11 mouse cellular contexts compared by ENCODE assay signal in the genomic region with DNA sequence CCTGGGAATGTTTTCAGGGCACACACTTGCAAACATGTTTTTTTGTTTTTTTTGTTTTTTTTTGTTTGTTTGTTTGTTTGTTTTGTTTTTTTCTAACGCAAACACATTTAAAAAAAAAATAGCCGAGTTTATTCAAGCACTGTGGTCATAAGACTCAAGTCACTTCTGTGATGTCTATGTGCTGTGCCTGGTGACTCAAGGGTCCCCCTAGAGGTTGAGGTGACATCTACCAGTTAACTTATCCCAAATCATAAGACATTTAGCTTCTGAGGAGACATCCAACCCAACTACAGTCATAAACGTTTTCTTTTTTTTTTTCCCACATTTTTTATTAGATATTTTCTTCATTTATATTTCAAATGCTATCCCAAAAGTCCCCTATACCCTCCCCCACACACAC.
DNase-seq lines count a peak whose midpoint lies in the region; ATAC-seq and TF ChIP-seq lines count a peak whose summit lies in the region.
"Had no signal": no experiment of that assay in that cellular context is flagged by ENCODE, and none has a peak within 500 bp of the region (broad histone marks: within the 10 kb centered on the region; RNA-seq: fewer than 3 reads in every experiment).

No protein-coding gene starts in this region.

- no peak overlapping the region for H3K4me2 ChIP-seq in hindbrain, postnatal 0 days (ENCODE audit: low read depth, low read length)
- no peak overlapping the region for H3K4me2 ChIP-seq in neural tube, embryonic 15.5 days
- H3K4me2 ChIP-seq: liver, embryonic 15.5 days had no signal

- no peaks in the 10 kb centered on the region for H3K36me3 ChIP-seq in hindbrain, postnatal 0 days (ENCODE audit: insufficient read depth, low read length)
- H3K36me3 ChIP-seq in hindbrain, embryonic 10.5 days = no peaks in the 10 kb centered on the region
- no peaks in the 10 kb centered on the region for H3K36me3 ChIP-seq in neural tube, embryonic 15.5 days
- H3K36me3 ChIP-seq: liver, embryonic 15.5 days had no signal

- H3K9me3 ChIP-seq in hindbrain, postnatal 0 days (ENCODE audit: low read length) = no peaks in the 10 kb centered on the region
- H3K9me3 ChIP-seq in hindbrain, embryonic 10.5 days = no peaks in the 10 kb centered on the region
- H3K9me3 ChIP-seq in neural tube, embryonic 15.5 days (replicated peaks) = no peaks in the 10 kb centered on the region
- H3K9me3 ChIP-seq: liver, embryonic 15.5 days had no signal

- H3K27ac ChIP-seq in hindbrain, postnatal 0 days = no peak overlapping the region
- no peak overlapping the region for H3K27ac ChIP-seq in hindbrain, embryonic 10.5 days
- H3K27ac ChIP-seq in neural tube, embryonic 15.5 days (replicated peaks) = no peak overlapping the region
- H3K27ac ChIP-seq: liver, embryonic 15.5 days had no signal

- no peak overlapping the region for H3K9ac ChIP-seq in hindbrain, postnatal 0 days (replicated peaks; ENCODE audit: low read length)
- no peak overlapping the region for H3K9ac ChIP-seq in neural tube, embryonic 15.5 days (replicated peaks)
- H3K9ac ChIP-seq: liver, embryonic 15.5 days had no signal

- TF ChIP-seq CTCF in hindbrain, postnatal 0 days (IDR thresholded peaks at IDR 0.05; ENCODE audit: low read depth) = peak; percentile 53

- no peaks in the 10 kb centered on the region for H3K27me3 ChIP-seq in hindbrain, postnatal 0 days (ENCODE audit: insufficient read depth, low read length)
- no peaks in the 10 kb centered on the region for H3K27me3 ChIP-seq in hindbrain, embryonic 10.5 days (ENCODE audit: insufficient read depth, poor library complexity, severe bottlenecking)
- no peaks in the 10 kb centered on the region for H3K27me3 ChIP-seq in neural tube, embryonic 15.5 days (replicated peaks)
- H3K27me3 ChIP-seq: liver, embryonic 15.5 days had no signal

- ATAC-seq in hindbrain, postnatal 0 days = no peak
- no peak for ATAC-seq in neural tube, embryonic 15.5 days (ENCODE audit: low FRiP score)

- 62% methylated on average over 3 of the region's 3 CpGs for WGBS in hindbrain, postnatal 0 days
- WGBS in hindbrain, embryonic 10.5 days = 59% methylated on average over 3 of the region's 3 CpGs
- 63% methylated on average over 3 of the region's 3 CpGs for WGBS in neural tube, embryonic 15.5 days

- H3K4me1 ChIP-seq in hindbrain, postnatal 0 days (ENCODE audit: insufficient read depth, low read length) = no peaks in the 10 kb centered on the region
- no peaks in the 10 kb centered on the region for H3K4me1 ChIP-seq in hindbrain, embryonic 10.5 days (replicated peaks)
- H3K4me1 ChIP-seq in neural tube, embryonic 15.5 days = no peaks in the 10 kb centered on the region
- H3K4me1 ChIP-seq: liver, embryonic 15.5 days had no signal

- peak; percentile 10 for DNase-seq in adrenal gland, postnatal 14 days
- DNase-seq in adrenal gland, postnatal 4 days (ENCODE audit: low spot score in 2 of 2) = no peak
- peak; percentile 9 for DNase-seq in hindbrain, postnatal 0 days (ENCODE audit: low spot score)
- no peak for DNase-seq in hindbrain, embryonic 10.5 days (ENCODE audit: low spot score)
- DNase-seq in ES-CJ7 (ENCODE audit: low read depth, low spot score) = peak; percentile 64
- DNase-seq in hindlimb bud, embryonic 11.5 days (ENCODE audit: extremely low spot score, low read depth, low spot score) = peak; percentile 18
- no peak for DNase-seq in spleen, adult 18-20 months
- DNase-seq: B cell, adult 2 months; layer of hippocampus, postnatal 36 days had no signal

- H3K4me3 ChIP-seq in hindbrain, postnatal 0 days (ENCODE audit: low read length) = no peak overlapping the region
- H3K4me3 ChIP-seq in hindbrain, embryonic 10.5 days = no peak overlapping the region
- no peak overlapping the region for H3K4me3 ChIP-seq in neural tube, embryonic 15.5 days (replicated peaks)
- H3K4me3 ChIP-seq: liver, embryonic 15.5 days had no signal

Comparison
In these comparisons a context has a peak if more than half of its experiments do, and no peak if none do; other contexts are left out.
1. DNase-seq: peak in adrenal gland, postnatal 14 days (single experiment), hindbrain, postnatal 0 days (single experiment), ES-CJ7 (single experiment) and hindlimb bud, embryonic 11.5 days (single experiment); none in adrenal gland, postnatal 4 days (0 of 2), hindbrain, embryonic 10.5 days (single experiment) and spleen, adult 18-20 months (0 of 2).